Mouse (Mus musculus) gastrocnemius, postnatal 10 days (tissue): Measurements from ENCODE around the gene Elavl3. TPM values are rescaled to one million over a fixed set of nuclear protein-coding genes. Genes with fewer than 3 reads are reported as not detected.

ENCODE experiments used
- DNase-seq: peaks from one replicate; pipeline ENCODE4 v3.0.0; 2021; ENCODE audit warnings: mixed read lengths
- total RNA-seq, 2 experiments: library from RNA; stranded (reverse); gene quantifications; 2 replicates each; pipeline ENCODE4 v1.2.3; 2021

Gene Elavl3
- total RNA-seq, 2 experiments from 2014 or later: 0.28 to 0.41 TPM

- peak; percentile 32 for DNase-seq
Observed at GRCm38 (mm10) chr9:22003163-22003554, 48.7 kb downstream of the Elavl3 start.

DNA sequence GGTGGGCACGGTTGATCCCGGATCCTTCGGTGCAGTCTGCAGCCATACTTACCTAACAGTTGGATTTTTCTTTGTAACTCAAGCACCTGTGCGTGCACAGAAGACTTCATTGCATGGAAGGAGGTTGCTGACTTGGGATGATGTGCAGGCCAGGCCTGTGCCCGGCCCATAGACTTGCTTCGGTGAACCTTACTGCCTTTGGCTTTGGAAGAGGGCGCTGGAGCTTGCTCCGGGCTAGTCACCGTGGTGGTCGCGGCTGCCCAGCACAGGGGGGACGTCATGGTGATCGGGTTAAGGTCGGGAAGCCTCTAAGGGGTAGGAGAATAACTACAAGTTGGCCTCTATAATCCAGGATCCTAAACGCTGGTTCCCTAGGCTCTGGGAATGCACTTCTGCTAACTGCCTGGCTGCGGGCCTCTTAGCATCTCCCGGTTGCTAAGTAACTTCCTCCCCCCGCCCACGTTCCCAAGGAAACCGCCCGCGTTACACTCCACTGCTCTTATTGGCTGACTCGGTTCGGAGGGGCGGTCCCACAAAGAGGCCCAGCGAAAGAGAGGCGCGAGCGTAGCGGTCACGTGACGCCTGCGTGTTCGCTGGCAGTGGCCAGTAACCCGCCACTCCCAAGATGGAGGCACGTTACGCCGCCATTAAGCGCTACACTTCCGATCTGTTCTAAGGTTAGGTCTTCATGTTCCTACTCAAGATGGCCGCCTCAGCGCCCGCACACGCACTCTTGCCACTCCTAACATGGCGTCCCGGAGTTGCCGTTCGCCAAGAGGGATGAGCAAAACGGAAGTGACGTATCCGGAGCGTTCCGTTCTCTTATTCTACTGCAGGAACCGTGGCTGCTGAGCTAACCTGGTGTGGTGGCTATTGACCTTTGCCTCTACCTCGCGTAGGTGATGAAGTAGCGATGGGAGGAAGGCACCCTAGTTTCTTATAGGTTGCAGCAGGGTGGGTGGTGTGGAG, 49.3 kb downstream of the Elavl3 start, which contains the start of the genes Ccdc151 and Prkcsh:
Ccdc151 (minus strand) TSS at position 441 of the 969 bp plus-strand sequence.
Prkcsh (plus strand) TSS at position 613 of the 969 bp plus-strand sequence.
- peak; percentile 97 for DNase-seq

DNA sequence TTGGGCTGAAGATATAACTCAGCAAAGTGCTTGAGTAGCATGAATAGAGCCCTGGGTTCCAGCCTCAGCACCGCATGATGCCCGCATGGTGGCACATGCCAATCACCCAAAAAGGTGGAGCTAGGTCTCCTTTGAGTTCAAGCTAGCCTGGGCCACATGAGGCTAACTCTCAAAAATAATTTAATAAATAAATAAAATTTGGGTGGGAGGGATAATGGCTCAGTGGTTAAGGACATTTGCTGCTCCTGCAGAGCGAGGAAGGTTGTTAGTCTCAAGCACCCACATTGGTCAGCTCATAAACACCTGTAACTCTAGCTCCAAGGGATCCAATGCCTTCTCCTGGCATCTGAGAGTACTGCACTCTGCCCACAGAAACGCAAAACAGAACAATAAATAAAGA, 50.2 kb downstream of the Elavl3 start:
- no peak for DNase-seq

DNA sequence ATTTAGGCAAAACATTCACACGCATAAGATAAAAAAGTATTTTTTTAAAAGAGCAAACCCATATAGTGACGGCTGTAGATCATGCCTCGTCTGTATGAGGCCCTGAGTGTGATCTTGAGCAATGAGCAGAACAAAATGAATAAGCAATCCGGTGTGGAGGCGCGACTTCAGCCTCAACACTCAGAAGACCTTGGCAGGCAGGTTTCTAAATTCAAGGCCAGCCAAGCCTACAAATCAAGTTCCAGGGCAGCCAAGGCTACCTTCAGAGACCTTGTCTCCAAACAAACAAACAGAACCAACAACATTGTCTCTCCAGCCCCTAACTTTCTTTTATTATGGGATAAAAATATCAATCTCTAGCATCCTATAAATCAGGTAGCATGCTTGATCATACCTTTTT, 51.5 kb downstream of the Elavl3 start:
- DNase-seq: no peak

DNA sequence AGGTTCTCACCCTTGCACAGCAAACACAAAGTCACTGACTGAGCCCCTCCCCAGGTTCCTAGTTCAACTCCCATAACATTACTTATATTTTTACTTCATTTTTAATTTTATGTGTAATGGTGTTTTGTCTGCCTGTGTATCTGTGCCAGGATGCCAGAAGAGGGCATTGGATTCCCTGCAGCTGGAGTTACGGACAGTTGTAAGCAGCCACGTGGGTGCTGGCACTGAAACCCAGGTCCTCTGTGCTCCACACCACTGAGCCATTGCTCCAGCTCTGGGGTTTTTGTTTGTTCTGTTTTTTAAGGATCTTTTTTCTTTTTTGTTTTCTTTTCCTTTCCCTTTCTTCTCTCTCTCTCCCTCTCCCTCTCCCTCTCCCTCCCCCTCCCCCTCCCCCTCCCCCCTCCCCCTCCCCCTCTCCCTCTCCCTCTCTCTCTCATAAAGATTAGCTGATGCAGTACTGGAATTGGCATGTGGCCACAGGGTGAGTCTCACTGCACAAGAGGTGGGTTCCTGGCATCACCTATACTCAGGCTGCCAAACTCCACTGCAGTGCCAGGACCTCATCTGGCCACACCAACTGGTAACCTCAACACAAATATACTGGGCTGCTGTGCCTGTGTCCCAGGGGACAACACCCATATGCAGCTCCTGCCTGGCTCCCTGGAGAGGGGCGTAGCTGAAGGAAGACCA, 55.5 kb downstream of the Elavl3 start:
- DNase-seq: no peak

GRCm38 (mm10) chr9:21992227-21992626, 59.6 kb downstream of the Elavl3 start:
- DNase-seq: no peak

- DNase-seq: peak; percentile 46
Observed at GRCm38 (mm10) chr9:21989230-21990110, 62.4 kb downstream of the Elavl3 start, which contains the start of gene Rgl3. Gene Rgl3, minus strand, starts transcription at chr9:21989446.

GRCm38 (mm10) chr9:21988421-21989101, 63.3 kb downstream of the Elavl3 start:
- no peak for DNase-seq

DNA sequence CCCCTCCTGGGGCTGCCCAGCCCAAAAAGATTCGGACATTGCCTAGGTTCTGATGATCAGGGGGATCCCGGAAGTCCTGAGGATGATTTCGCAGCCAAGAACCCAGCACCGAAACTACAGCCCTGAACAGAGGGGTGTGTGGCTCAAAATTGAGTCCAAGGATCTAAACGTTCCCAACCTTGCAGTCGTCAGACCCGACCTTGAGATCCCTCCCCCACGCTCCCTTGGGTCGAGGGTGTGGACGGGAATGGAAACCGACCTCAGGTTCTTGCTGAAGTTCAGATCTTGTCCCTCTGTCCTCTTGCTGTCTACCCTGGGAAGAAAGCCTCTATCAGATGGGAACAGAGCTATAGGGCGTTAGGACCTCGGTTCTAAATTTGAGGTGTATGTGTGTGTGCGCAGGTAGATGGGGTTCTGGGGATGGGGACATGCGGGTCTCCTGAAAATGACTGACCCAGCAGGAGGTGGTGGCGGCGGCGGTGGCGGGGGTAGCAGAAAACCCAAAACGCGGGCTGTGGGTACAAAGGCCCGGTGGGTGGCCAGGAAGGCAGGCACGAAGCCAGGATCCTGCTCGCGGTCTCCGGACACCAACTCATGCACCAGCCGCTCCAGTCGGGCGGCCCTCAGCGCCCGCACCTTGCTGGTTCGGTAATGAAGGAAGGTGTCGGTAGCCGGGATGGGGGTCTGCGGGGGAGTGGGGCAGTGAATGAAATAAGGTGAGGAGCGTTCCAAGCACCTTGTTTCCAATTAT, 64.1 kb downstream of the Elavl3 start:
- DNase-seq: no peak

GRCm38 (mm10) chr9:21983911-21984310, 67.9 kb downstream of the Elavl3 start:
- DNase-seq: no peak

DNA sequence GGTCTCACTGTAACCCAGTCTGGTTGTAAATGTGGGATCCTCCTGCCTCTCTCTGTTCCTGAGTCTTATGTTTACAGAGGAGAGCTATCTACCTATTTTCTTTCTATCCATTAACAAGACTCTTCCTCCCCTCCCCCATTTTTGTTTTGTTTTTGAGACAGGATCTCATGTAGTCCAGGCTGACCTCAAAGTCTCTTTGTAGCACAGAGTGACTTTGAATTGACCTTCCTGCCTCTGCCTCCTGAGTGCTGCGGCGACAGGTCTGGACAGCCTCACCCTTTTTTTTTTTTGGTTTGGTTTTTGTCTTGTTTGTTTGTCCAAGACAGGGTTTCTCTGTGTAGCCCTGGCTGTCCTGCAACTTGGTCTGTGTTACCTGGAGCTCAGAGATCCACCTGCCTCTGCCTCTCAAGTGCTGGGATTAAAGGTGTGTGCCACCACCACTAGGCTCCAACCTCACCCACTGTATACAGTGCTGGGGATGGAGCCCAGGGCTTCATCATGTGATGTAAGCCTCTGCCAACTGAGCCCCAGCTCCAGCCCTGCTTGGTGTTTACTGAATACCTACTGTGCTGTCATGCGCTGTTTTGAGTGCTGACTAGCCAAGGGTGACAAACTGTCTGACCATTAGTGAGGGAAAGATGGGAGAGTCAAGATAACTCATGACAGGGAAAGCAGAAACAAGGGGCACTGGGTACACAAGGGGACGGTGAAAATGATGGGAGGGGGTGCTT, 73.3 kb downstream of the Elavl3 start:
- no peak for DNase-seq

- peak; percentile 47 for DNase-seq
Observed at GRCm38 (mm10) chr9:21977972-21978371, 73.9 kb downstream of the Elavl3 start.

GRCm38 (mm10) chr9:21977331-21977730, 74.5 kb downstream of the Elavl3 start:
- no peak for DNase-seq

GRCm38 (mm10) chr9:21976626-21977175, 75.1 kb downstream of the Elavl3 start:
- DNase-seq: no peak

DNA sequence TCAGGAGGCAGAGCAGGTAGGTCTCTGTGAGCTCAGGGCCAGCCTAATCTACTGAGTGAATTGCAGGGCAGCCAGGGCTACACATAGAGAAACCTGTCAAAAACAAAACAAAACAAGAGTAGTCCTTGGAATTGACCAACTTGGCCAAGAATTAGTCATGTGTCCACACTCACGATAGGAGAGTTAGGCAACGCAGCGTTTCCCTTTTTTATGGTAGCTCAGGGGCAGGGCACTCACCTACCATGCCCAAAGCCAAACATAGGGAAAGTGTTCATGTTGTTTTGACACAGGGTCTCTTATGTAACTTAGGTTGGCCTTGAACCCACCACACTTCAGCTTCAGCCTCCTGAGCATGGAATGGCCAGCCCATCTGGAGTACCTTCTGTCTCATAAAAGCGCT, 82.5 kb downstream of the Elavl3 start:
- no peak for DNase-seq

DNA sequence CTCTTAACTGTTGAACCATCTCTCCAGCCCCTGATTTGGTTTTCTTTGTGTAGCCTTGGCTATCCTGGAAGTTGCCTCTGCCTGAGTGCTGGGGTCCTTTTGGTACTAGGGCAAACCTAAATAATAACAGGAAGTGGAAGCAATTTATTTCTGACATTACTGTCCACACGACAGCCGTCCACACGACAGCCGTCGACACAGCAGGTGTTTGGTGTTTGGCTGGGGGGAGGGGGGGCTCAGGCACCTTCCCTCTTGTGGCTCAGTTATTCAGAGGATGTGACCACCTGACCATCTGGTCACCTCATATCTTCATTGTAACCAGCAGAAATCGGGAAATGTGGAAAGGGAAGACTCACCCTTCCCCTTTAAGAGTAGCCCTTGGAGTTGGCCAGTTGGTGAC, 82.9 kb downstream of the Elavl3 start:
- DNase-seq: no peak
